Comparison of ENCODE assay signal across 7 mouse cellular contexts in the genomic region with DNA sequence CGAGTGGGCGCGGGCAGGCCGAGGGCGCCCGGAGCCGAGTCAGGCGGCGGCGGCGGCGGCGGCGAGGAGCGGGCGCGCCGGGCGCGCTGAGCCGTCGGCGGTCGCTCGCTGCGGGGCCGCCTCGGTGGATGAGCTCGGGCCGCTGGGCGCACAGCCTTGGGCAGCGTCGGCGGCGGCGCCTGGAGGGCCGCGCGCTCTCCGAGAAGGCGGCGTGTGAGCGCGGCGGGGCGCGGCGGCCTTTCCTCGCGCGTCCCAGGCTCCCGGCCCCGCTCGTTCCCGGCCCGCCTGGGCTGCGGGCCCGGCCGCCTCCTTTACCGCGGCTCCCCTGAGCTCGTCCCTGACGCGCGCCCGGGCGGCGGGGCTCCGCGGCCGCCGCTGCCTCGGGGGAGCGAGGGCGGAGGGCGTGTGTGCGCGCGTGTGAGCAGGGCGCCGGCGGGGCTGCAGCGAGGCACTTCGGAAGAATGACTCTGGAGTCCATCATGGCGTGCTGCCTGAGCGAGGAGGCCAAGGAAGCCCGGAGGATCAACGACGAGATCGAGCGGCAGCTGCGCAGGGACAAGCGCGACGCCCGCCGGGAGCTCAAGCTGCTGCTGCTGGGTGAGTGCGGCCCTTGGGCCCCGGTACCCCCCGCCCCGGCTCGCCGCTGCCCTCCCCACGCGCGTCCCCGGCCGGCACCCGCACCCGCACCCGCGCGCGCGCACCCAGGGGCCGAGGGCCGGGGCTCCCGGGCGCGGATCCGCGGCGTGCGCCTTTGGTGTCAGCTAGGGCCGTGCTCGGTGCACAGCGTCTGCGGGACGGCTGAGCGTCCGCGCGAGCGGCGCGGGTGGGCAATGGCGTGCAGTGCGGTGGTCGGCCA. TPM values are rescaled to one million over a fixed set of nuclear protein-coding genes. Genes with fewer than 3 reads are reported as not detected.
DNase-seq lines count a peak whose midpoint lies in the region; ATAC-seq and TF ChIP-seq lines count a peak whose summit lies in the region.

No protein-coding gene starts in this region.

- H3K4me3 ChIP-seq in kidney, adult 2 months (ENCODE audit: insufficient read depth, low read depth, low read length): peak overlapping the region; percentile 95
- H3K4me3 ChIP-seq in limb, embryonic 14.5 days (replicated peaks; ENCODE audit: low read length): peak overlapping the region; percentile 94
- H3K4me3 ChIP-seq in midbrain, embryonic 15.5 days: peak overlapping the region; percentile 75
- peak overlapping the region; percentile 82 for H3K4me3 ChIP-seq in spleen, adult 2 months (ENCODE audit: extremely low read depth, insufficient read depth, insufficient read length)

- H3K27me3 ChIP-seq in kidney, adult 2 months (replicated peaks; ENCODE audit: control insufficient read depth, insufficient read depth, low read length): no peaks in the 10 kb centered on the region
- H3K27me3 ChIP-seq in limb, embryonic 14.5 days (ENCODE audit: control insufficient read depth, insufficient read depth, low read length): no peaks in the 10 kb centered on the region
- H3K27me3 ChIP-seq in midbrain, embryonic 15.5 days (replicated peaks): no peaks in the 10 kb centered on the region
- H3K27me3 ChIP-seq in spleen, adult 2 months (ENCODE audit: control insufficient read depth, insufficient read depth, low read length): peaks cover 1% of the 10 kb centered on the region

- H3K4me2 ChIP-seq in limb, embryonic 14.5 days (replicated peaks; ENCODE audit: low read depth, low read length, severe bottlenecking): peak overlapping the region; percentile 75
- peak overlapping the region; percentile 71 for H3K4me2 ChIP-seq in midbrain, embryonic 15.5 days

- WGBS in kidney, adult 2 months: 2% methylated on average over 120 of the region's 139 CpGs
- under 1% methylated on average over 49 of the region's 139 CpGs for WGBS in limb, embryonic 14.5 days
- under 1% methylated on average over 135 of the region's 139 CpGs for WGBS in midbrain, embryonic 15.5 days
- 3% methylated on average over 139 of the region's 139 CpGs for WGBS in spleen, adult 2 months

- H3K36me3 ChIP-seq in kidney, adult 2 months (ENCODE audit: control insufficient read depth, insufficient read depth, low read length): no peaks in the 10 kb centered on the region
- no peaks in the 10 kb centered on the region for H3K36me3 ChIP-seq in limb, embryonic 14.5 days (ENCODE audit: control insufficient read depth, insufficient read depth, low read length)
- H3K36me3 ChIP-seq in midbrain, embryonic 15.5 days (replicated peaks): no peaks in the 10 kb centered on the region
- no peaks in the 10 kb centered on the region for H3K36me3 ChIP-seq in spleen, adult 2 months (ENCODE audit: control insufficient read depth, insufficient read depth, low read length)

- no peaks in the 10 kb centered on the region for H3K9me3 ChIP-seq in limb, embryonic 14.5 days (ENCODE audit: control insufficient read depth, low read length)
- no peaks in the 10 kb centered on the region for H3K9me3 ChIP-seq in midbrain, embryonic 15.5 days

- ATAC-seq in limb, embryonic 14.5 days (ENCODE audit: low FRiP score, low read depth): peak; percentile 60
- peak; percentile 68 for ATAC-seq in midbrain, embryonic 15.5 days (replicated peaks)

- H3K9ac ChIP-seq in limb, embryonic 14.5 days (ENCODE audit: low read depth, low read length, severe bottlenecking): peak overlapping the region; percentile 94
- H3K9ac ChIP-seq in midbrain, embryonic 15.5 days: peak overlapping the region; percentile 98

- peak; percentile 81 for DNase-seq in adrenal gland, postnatal 10 days
- peak; percentile 71 for DNase-seq in embryo, embryonic 9.5 days (ENCODE audit: extremely low spot score)
- DNase-seq in heart, adult 18-20 months: peak; percentile 67 to 76
- DNase-seq in kidney, adult 2 months: peak; percentile 65
- peak; percentile 38 for DNase-seq in limb, embryonic 14.5 days (ENCODE audit: low spot score)
- DNase-seq in spleen, adult 2 months (ENCODE audit: low read depth in 1 of 2, low spot score in 2 of 2): peak in 1 of 2 experiments; percentile 47

- no peak for TF ChIP-seq POLR2A in kidney, adult 2 months (IDR thresholded peaks at IDR 0.05; ENCODE audit: low read depth, low read length)
- TF ChIP-seq POLR2A in limb, embryonic 14.5 days (IDR thresholded peaks at IDR 0.05; ENCODE audit: borderline replicate concordance, extremely low read depth, insufficient read depth, insufficient read length): 0 out of 2 replicates have a peak, but pooled peaks have one; percentile 13
- no peak for TF ChIP-seq POLR2A in spleen, adult 2 months (IDR thresholded peaks at IDR 0.05; ENCODE audit: low read depth, low read length)

- H3K4me1 ChIP-seq in kidney, adult 2 months (ENCODE audit: control insufficient read depth, insufficient read depth, low read length): peaks cover 6% of the 10 kb centered on the region
- peaks cover 15% of the 10 kb centered on the region for H3K4me1 ChIP-seq in limb, embryonic 14.5 days (ENCODE audit: control insufficient read depth, insufficient read depth, low read length)
- peaks cover 31% of the 10 kb centered on the region for H3K4me1 ChIP-seq in midbrain, embryonic 15.5 days
- H3K4me1 ChIP-seq in spleen, adult 2 months (ENCODE audit: control insufficient read depth, insufficient read depth, insufficient read length): peaks cover 6% of the 10 kb centered on the region

- H3K27ac ChIP-seq in kidney, adult 2 months (ENCODE audit: insufficient read depth, low read depth, low read length): peak overlapping the region; percentile 91
- H3K27ac ChIP-seq in limb, embryonic 14.5 days (replicated peaks; ENCODE audit: low read depth, low read length): peak overlapping the region; percentile 93
- peak overlapping the region; percentile 99 for H3K27ac ChIP-seq in midbrain, embryonic 15.5 days
- peak overlapping the region; percentile 63 for H3K27ac ChIP-seq in spleen, adult 2 months (ENCODE audit: insufficient read depth, low read length)

- TF ChIP-seq CTCF in kidney, adult 2 months (conservative IDR thresholded peaks at IDR 0.05; ENCODE audit: insufficient read depth, insufficient read length, low read depth, low read length): no peak
- TF ChIP-seq CTCF in spleen, adult 2 months (IDR thresholded peaks at IDR 0.05; ENCODE audit: extremely low read depth, insufficient read depth, insufficient read length, insufficient replicate concordance): no peak

RNA-seq across cellular contexts. Expression of a gene that starts 0.5 kb away (rescaled TPM):
- 10 to 100 TPM; 52.6 to 61.1 TPM for total RNA-seq in adrenal gland, postnatal 10 days (2021)
- 10 to 100 TPM; 22.3 to 23.9 TPM for total RNA-seq in heart, adult 18-20 months (2021)
- 13.2 and 15.6 TPM in 2 replicates for polyA plus RNA-seq in kidney, adult 2 months (2012; rRNA removed)
- 22.8 and 23.4 TPM in 2 replicates for polyA plus RNA-seq in limb, embryonic 14.5 days (2012; rRNA removed)
- polyA plus RNA-seq in limb, embryonic 14.5 days (2014; fragmentation: Nextera tagmentation; extraction: Ambion mirVana): 16.6 and 18.2 TPM in 2 replicates
- polyA plus RNA-seq in midbrain, embryonic 15.5 days (2015; fragmentation: Nextera tagmentation; extraction: Ambion mirVana): 105 and 109 TPM in 2 replicates
- polyA plus RNA-seq in spleen, adult 2 months (2012; rRNA removed): 7.1 and 7.3 TPM in 2 replicates
